Mouse (Mus musculus) heart, postnatal 0 days (tissue): ENCODE data around the gene Calm1.

Experiments
- CTCF ChIP-seq: IDR thresholded peaks from 2 replicates; pipeline ENCODE4 v1.5.1; 2016; ENCODE audit warnings: antibody characterized with exemption, control low read depth, low read depth
- EP300 ChIP-seq: IDR thresholded peaks from 2 replicates; pipeline ENCODE4 v1.6.1; 2016; ENCODE audit warnings: antibody characterized with exemption, low read depth

- TF ChIP-seq CTCF (no peak), EP300 (no peak)
These were observed 7.3 kb downstream of the Calm1 start for GRCm38 (mm10) chr12:100206521-100206920.
